Mouse (Mus musculus) leukemia stem cell, adult 10-12 weeks (primary cell): ENCODE results near the gene Psme3. TPM values are rescaled to one million over a fixed set of nuclear protein-coding genes. Genes with fewer than 3 reads are reported as not detected.

Source experiments
- polyA plus RNA-seq: library from polyadenylated mRNA; stranded (reverse); fragments of >175 nt; gene quantifications from 2 replicates; pipeline ENCODE4 v1.2.3, GENCODE M21; 2012; ENCODE audit warnings: low replicate concordance

The Psme3 gene
- polyA plus RNA-seq: 97.5 and 117 TPM in 2 replicates

DNA sequence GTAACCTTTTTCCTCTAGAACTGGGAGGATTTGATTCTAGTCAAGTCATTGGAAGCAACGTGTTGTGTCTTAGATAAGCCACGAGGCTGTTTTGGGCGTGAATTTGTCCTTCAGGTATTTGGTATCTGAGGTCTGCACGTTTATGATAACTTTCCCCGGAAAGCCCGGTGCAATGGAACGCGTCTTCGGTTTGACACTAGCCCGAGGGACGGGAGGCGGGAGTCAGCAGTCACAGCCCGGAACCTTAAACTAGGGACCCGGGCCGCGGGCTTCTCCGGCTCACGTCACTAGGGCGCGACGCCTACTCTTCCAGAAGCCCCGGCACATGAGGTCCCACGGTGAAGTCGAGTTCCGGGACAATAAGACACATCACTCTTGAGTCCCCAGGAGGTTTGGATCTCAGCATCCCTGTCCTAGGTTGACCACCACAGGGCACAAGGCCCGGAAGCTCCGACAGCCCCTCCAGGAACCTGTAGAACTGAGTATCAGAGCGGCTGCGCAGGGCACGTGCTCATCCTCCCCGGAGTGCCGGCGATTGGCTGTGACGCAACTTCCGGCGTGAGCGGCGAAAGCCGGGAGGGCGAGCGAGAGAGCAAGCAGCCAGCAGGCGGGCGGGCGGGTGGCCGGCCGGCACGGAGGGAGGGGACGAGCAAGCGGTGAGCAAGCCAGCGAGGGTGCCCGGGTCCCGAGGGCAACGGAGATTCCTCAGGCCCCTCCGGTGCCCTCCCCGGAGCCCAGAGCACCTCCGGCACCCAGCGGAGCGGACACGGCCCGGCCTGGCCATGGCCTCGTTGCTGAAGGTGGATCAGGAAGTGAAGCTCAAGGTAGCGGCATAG is at the start of gene Psme3:
Gene Psme3 (plus strand): TSS at position 549 of the 836 bp plus-strand sequence.

DNA sequence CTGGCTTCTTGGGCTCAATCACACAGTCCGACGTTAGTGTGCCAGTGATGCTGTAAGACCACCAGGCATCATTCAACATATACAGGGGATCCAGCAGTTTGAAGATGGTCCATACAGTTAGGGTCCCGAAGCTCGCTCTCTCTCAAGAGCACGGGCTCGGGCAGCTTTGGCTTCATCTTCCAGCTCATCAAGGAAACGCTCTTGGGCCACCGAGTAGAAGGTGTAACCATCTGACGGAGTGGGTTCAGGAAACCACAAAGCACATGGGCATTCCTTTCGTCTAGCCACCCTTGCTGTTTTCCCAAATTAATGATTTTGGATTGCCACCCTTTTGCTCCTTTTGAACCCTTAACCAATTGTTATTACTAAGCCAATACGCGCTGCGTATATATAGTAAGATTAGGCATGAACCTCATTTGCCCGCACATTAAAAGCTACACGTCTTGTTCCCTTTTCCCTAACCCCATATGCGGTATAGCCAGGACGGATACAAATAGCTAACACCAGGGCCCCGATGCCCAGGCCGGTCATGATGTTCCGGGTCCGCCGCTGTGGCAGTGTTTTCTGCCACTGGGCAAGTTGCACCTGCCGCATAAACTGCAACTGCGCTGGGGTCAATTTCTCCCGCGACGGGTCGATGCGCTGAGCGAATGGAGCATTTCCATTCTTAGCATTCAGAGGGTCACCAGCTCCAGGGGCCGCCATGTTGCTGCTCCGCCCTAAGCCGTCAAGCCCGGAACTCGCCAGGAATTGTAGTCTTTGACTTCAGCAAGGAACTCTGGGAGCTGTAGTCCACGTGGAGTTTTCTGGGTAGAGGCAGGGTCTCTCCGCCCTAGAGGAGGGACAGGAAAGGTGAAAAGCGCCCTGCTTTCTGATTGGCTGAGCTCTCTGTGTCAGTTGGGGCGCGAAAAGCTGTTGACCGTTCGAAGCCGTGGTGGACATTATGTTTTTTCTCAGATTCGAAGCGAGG is 37.5 kb upstream of the Psme3 start, which contains the start of the genes Cntd1 and Coa3:
Gene Cntd1 (plus strand): TSS at position 790 of the 970 bp plus-strand sequence.
Gene Coa3 (minus strand): TSS at position 892 of the 970 bp plus-strand sequence.

DNA sequence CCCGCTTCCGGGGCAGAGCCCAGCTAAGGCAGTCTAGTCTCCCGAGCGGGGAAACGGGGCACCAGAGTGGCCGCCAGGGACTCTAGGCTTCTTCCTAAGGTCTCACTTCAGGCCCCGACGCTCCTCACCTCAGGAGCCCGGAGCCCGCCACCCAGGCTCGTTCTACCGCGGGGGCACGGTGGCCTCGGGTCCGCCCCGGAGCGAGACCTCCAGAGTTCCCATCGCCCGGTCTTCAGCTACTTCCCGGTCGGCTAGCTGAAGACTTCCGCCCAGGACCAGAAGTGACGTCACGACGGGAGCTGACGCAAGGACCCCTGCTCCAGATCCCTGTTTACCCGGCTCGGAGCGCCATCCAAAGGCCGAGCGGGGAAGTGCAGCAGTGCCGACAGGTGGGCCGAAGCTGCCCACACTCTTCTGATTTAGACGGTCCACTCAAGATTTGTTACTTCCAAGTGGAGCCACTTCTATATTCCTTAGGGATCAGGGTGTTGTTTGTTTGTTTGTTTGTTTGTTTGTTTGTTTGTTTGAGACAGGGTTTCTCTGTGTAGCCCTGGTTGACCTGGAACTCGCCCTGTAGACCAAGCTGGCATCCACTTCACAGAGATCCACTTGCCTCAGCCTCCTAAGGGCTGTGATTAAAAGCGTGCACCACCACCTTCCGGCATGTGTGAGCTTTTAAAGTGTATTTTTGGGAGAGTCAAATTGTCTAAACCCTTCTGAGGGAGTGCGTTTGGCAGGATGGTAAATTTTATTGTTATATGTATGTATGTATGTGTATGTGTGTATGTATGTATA is 13.8 kb upstream of the Psme3 start, which contains the start of gene Becn1:
Gene Becn1 (minus strand): TSS at position 283 of the 795 bp plus-strand sequence.

GRCm38 (mm10) chr11:101324763-101325162 is 8.8 kb downstream of the Psme3 start, which contains the start of gene Aoc2:
Gene Aoc2, plus strand, starts transcription at chr11:101325063.

DNA sequence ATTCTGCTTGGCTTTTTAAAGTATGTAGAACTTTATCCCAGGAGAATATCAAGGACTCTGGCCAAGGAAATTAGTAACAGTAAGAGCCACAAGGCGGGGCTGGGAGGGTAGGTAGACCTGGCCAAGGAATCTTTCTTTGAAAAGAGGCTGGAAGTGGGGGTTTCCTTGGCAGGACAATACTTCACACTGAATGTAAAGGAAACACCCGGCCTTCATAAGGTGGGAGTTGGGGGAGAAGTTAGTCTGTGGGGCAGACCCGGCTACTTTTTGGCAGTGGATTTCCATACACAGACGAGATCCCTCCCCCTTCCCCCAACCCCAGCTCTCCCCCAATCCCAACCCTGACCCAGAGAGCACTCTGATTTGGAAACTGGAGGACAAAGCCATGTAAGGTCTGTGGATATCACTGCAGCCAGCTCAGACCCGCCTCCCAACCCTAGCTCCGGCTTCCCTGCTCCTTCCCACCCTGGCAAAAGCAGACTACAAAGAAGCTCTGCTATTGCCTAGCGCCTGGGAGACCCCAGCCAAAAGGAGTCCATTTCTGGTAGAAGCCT is 14.4 kb downstream of the Psme3 start, which contains the start of gene Aoc3:
Gene Aoc3 (plus strand): TSS at position 235 of the 554 bp plus-strand sequence.

GRCm38 (mm10) chr11:101367326-101367935 is 51.4 kb downstream of the Psme3 start, which contains the start of gene G6pc:
Gene G6pc, plus strand, starts transcription at chr11:101367561.

Other genes with a start within 250 kb of the Psme3 start
- gene Naglu, start 246.2 kb upstream of the Psme3 start, polyA plus RNA-seq: 4.8 and 25.3 TPM in 2 replicates
- gene Hsd17b1, start 237.8 kb upstream of the Psme3 start, polyA plus RNA-seq: not detected in 2 replicates
- 28.2 and 48.5 TPM in 2 replicates for gene Coasy, start 233.6 kb upstream of the Psme3 start, polyA plus RNA-seq
- gene Mlx, start 228.9 kb upstream of the Psme3 start, polyA plus RNA-seq: 13.7 and 31.7 TPM in 2 replicates
- gene Psmc3ip, start 220.8 kb upstream of the Psme3 start, polyA plus RNA-seq: 16.3 and 18.1 TPM in 2 replicates
- gene Retreg3, start 196.3 kb upstream of the Psme3 start, polyA plus RNA-seq: 5.6 and 18.8 TPM in 2 replicates
- 149 and 176 TPM in 2 replicates for gene Tubg1, start 196.3 kb upstream of the Psme3 start, polyA plus RNA-seq
- gene Tubg2, start 160.3 kb upstream of the Psme3 start, polyA plus RNA-seq: 1.7 and 2.4 TPM in 2 replicates
- 0.40 and 0.42 TPM in 2 replicates for gene Cntnap1, start 145.7 kb upstream of the Psme3 start, polyA plus RNA-seq
- gene Plekhh3, start 144.9 kb upstream of the Psme3 start, polyA plus RNA-seq: 3.2 and 5.3 TPM in 2 replicates
- 0.56 and 1.1 TPM in 2 replicates for gene Ccr10, start 140.8 kb upstream of the Psme3 start, polyA plus RNA-seq
- 0.88 and 7.2 TPM in 2 replicates for gene Ezh1, start 89.8 kb upstream of the Psme3 start, polyA plus RNA-seq
- gene Ramp2, start 70.2 kb upstream of the Psme3 start, polyA plus RNA-seq: 5.4 and 11.1 TPM in 2 replicates
- 73.9 and 74.5 TPM in 2 replicates for gene Vps25, start 62.5 kb upstream of the Psme3 start, polyA plus RNA-seq
- gene Wnk4, start 55.6 kb upstream of the Psme3 start, polyA plus RNA-seq: 6.0 and 8.9 TPM in 2 replicates
- 0.17 TPM in 1 of 2 replicates, not detected in the other for gene Cntd1, start 37.2 kb upstream of the Psme3 start, polyA plus RNA-seq
- 2.0 and 15.7 TPM in 2 replicates for gene Coa3, start 37.1 kb upstream of the Psme3 start, polyA plus RNA-seq
- 55.6 and 84.1 TPM in 2 replicates for gene Becn1, start 13.9 kb upstream of the Psme3 start, polyA plus RNA-seq
- gene Aoc2, start 8.8 kb downstream of the Psme3 start, polyA plus RNA-seq: 11.1 and 13.4 TPM in 2 replicates
- 0.37 and 0.41 TPM in 2 replicates for gene Aoc3, start 14.4 kb downstream of the Psme3 start, polyA plus RNA-seq
- gene G6pc, start 51.3 kb downstream of the Psme3 start, polyA plus RNA-seq: not detected in 2 replicates
- gene Aarsd1, start 101.4 kb downstream of the Psme3 start, polyA plus RNA-seq: 38.8 and 49.0 TPM in 2 replicates
- gene Gm27029, start 108.6 kb downstream of the Psme3 start, polyA plus RNA-seq: 0.33 TPM in 1 of 2 replicates, not detected in the other
- 4.3 and 5.0 TPM in 2 replicates for gene Rundc1, start 108.9 kb downstream of the Psme3 start, polyA plus RNA-seq
- gene Ptges3l, start 109.1 kb downstream of the Psme3 start, polyA plus RNA-seq: 0.16 and 0.95 TPM in 2 replicates
- gene Rpl27, start 126.1 kb downstream of the Psme3 start, polyA plus RNA-seq: 98.1 and 303 TPM in 2 replicates
- 22.6 and 37.1 TPM in 2 replicates for gene Ifi35, start 132.2 kb downstream of the Psme3 start, polyA plus RNA-seq
- 3.2 and 4.2 TPM in 2 replicates for gene Rnd2, start 148.8 kb downstream of the Psme3 start, polyA plus RNA-seq
- 45.9 and 70.6 TPM in 2 replicates for gene Vat1, start 150.0 kb downstream of the Psme3 start, polyA plus RNA-seq
- gene Brca1, start 235.7 kb downstream of the Psme3 start, polyA plus RNA-seq: 0.80 and 24.6 TPM in 2 replicates
- 37.6 and 46.4 TPM in 2 replicates for gene Nbr1, start 235.9 kb downstream of the Psme3 start, polyA plus RNA-seq